Mouse (Mus musculus) thymus, adult 2 months (tissue): ENCODE results near the gene Glrx.

Source experiments
- CTCF ChIP-seq: fragments of 200-500 bp; IDR thresholded peaks from 2 replicates; pipeline ENCODE4 v1.5.1; 2012; ENCODE audit warnings: mild to moderate bottlenecking, control low read depth, low read length, moderate library complexity, borderline replicate concordance; ENCODE audit not compliant: control insufficient read depth, poor library complexity, insufficient read depth; ENCODE audit errors: extremely low read depth
- POLR2A ChIP-seq: fragments of 200-500 bp; IDR thresholded peaks from 2 replicates; pipeline ENCODE4 v1.6.1; 2012; ENCODE audit warnings: mild to moderate bottlenecking, low read length, control low read depth, moderate library complexity; ENCODE audit not compliant: control insufficient read depth, poor library complexity, insufficient read depth; ENCODE audit errors: extremely low read depth

DNA sequence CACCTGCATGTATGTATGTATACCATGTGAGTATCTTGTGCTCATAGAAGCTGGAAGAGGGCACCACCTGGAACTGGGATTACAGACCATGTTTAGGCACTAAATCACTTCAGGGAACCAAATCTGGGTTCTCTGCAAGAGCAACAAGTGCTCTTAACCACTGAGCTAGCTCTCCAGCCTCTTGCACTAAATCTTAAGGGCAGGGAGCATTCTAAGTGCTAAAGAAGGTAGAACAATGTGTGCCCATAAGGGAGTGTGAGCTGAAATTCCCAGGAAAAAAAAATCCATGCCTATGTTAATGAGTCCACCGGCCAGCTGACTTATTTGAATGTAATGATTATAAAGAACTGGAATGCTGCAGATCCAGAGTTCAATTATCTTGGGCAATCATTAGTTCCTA, 31.7 kb upstream of the Glrx start:
- TF ChIP-seq POLR2A (no peak), CTCF (no peak)
